Mouse (Mus musculus): ENCODE measurements around the gene Cma1. TPM values are rescaled to one million over a fixed set of nuclear protein-coding genes. Genes with fewer than 3 reads are reported as not detected.

Gene Cma1
- polyA plus RNA-seq, 1 experiment from 2014 or later, result 233 TPM

DNA sequence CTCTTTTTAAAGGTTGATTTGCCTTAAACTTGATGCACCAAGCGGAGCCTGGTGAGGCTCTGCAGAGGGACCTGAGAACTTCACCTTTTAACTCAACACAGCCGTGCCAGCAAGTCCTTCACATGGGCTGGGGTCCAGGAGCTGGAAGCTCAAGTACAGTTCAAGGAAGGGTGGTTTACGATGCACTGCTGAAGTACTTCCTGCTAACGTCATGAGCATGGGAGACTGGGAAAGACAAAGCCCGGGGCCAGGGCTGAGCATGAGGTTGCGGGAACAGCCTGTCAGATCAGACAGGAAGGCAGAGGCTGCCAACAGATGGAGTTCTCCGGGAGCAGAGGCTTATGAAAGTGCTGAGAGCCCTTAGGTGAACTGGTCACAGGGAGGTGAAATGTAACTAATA is 10.9 kb downstream of the Cma1 start:
- DNase-seq (ENCODE audit: low spot score) (peak; percentile 53), ATAC-seq (ENCODE audit: low read depth) (peak; percentile 71; the same call in 1 of the 2 replicates)
- H3K9ac ChIP-seq (ENCODE audit: low read depth, low read length), result no peak overlapping the region
- no peak overlapping the region for H3K4me2 ChIP-seq (ENCODE audit: low read depth, low read length)
- no peaks in the 10 kb centered on the region for H3K9me3 ChIP-seq (ENCODE audit: control insufficient read depth, low read length)
- H3K27ac ChIP-seq (replicated peaks; ENCODE audit: low read depth, low read length), result no peak overlapping the region
- 23% methylated on average over 7 of the region's 7 CpGs for whole genome bisulfite sequencing
- no peaks in the 10 kb centered on the region for H3K27me3 ChIP-seq (replicated peaks; ENCODE audit: control insufficient read depth, insufficient read depth, low read length)
- H3K4me1 ChIP-seq (ENCODE audit: control insufficient read depth, insufficient read depth, low read length), result no peaks in the 10 kb centered on the region
- H3K36me3 ChIP-seq (ENCODE audit: control insufficient read depth, insufficient read depth, low read length), result no peaks in the 10 kb centered on the region
- H3K4me3 ChIP-seq (ENCODE audit: low read depth, low read length), result no peak overlapping the region

DNA sequence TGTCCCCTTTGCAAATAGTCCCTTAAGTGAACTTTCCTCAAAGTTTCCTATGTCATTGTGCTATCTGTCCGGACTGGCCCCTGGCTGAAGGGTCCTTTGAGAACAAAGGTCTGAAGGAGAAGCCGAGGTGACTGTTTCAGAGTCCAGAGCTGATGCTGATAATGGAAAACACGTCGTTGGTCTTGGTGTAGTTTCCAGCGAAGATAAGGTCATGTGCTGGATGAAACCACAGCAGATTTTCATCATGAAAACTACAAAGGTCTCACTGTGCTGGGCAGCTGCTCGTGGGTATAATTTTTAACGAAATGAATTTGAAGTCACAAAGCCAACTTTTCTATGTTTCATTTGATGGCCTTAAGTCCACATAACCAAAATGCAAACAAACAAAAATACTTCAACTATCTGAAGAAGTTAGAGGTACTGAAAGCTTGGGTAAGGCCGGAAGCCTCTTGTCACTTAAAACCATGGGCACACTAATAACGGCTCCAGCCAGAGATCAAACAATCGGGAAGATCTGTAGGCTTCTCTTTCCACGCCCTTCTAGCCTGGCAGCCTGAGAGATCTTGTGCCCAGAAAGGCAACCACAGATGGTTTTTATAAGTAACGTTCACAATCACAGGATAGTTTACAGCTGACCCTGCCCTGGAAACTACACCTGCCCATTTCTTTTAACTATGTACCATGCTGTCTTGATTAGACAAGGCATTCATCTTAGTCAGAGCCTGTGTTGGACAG is 15.0 kb downstream of the Cma1 start:
- ATAC-seq (ENCODE audit: low read depth) (no peak), DNase-seq (ENCODE audit: low spot score) (no peak)
- 47% methylated on average over 12 of the region's 12 CpGs for WGBS
- Histone ChIP-seq H3K36me3 (ENCODE audit: control insufficient read depth, insufficient read depth, low read length) (no peaks in the 10 kb centered on the region), H3K4me1 (ENCODE audit: control insufficient read depth, insufficient read depth, low read length) (no peaks in the 10 kb centered on the region), H3K27ac (replicated peaks; ENCODE audit: low read depth, low read length) (no peak overlapping the region), H3K27me3 (replicated peaks; ENCODE audit: control insufficient read depth, insufficient read depth, low read length) (no peaks in the 10 kb centered on the region), H3K9me3 (ENCODE audit: control insufficient read depth, low read length) (no peaks in the 10 kb centered on the region), H3K9ac (ENCODE audit: low read depth, low read length) (no peak overlapping the region), H3K4me2 (ENCODE audit: low read depth, low read length) (no peak overlapping the region), H3K4me3 (ENCODE audit: low read depth, low read length) (no peak overlapping the region)

DNA sequence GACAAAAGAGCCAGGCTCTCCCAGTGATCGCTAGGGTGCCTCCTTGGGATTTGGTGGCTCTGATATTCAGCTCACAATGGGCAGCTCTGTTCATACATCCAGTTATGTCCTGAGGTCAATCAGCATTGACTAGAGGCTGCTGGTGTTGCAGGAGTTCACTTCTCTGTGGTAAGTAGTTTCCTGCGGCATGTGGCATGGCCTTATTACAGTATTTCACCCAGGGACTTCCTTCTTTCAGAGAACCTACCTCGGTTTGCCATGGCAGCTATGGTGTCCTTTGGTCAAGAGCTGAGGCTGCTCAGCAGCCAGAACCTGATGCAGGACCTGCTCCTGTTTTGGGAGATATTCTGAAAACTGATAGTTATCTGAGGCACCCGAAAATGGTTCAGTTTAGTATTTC is 17.6 kb downstream of the Cma1 start:
- Histone ChIP-seq H3K9ac (ENCODE audit: low read depth, low read length) (no peak overlapping the region), H3K9me3 (ENCODE audit: control insufficient read depth, low read length) (no peaks in the 10 kb centered on the region), H3K27ac (replicated peaks; ENCODE audit: low read depth, low read length) (no peak overlapping the region), H3K4me1 (ENCODE audit: control insufficient read depth, insufficient read depth, low read length) (no peaks in the 10 kb centered on the region), H3K27me3 (replicated peaks; ENCODE audit: control insufficient read depth, insufficient read depth, low read length) (no peaks in the 10 kb centered on the region), H3K4me2 (ENCODE audit: low read depth, low read length) (no peak overlapping the region), H3K36me3 (ENCODE audit: control insufficient read depth, insufficient read depth, low read length) (no peaks in the 10 kb centered on the region), H3K4me3 (ENCODE audit: low read depth, low read length) (no peak overlapping the region)
- DNase-seq (ENCODE audit: low spot score), result no peak
- ATAC-seq (ENCODE audit: low read depth), result no peak
- 74% methylated on average over 4 of the region's 4 CpGs for WGBS

DNA sequence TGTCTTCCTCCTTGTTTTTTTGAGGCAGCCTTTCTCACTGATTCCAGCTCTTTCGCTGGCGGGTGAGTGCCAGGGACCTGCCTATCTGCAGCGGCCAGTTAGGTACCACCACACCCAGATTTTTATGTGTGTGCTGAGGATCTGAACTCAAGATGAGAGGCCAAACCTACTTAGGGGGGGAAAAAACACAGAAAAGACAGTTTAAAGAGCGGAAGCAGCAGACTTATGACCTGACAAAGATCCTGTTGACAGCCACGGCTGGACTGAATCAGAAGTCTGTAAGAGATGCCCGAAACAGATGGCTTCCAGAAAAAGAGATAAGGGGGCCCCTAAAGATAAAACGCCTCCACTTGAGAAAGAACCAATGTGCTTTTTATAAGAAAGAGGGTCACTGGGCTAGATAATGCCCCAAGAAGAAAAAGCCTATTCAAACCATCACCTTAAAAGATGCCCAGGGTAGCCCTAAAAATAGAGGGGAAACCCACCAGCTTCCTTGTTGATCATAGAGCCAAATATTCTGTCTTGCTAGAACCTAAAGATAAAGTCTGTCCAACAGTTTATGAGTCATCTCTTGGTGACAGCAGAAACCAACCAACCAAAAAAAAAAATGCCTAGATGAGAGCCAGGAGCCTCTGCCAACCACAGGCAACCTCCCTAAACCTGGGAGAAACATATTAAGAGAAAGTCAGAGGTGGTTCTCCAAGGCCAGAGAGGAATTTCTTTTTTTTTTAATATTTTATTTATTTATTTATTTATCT is 21.8 kb downstream of the Cma1 start:
- DNase-seq (ENCODE audit: low spot score) (no peak), ATAC-seq (ENCODE audit: low read depth) (no peak)
- WGBS, result 59% methylated on average over 7 of the region's 7 CpGs
- H3K27ac ChIP-seq (replicated peaks; ENCODE audit: low read depth, low read length), result no peak overlapping the region
- H3K27me3 ChIP-seq (replicated peaks; ENCODE audit: control insufficient read depth, insufficient read depth, low read length), result no peaks in the 10 kb centered on the region
- H3K4me1 ChIP-seq (ENCODE audit: control insufficient read depth, insufficient read depth, low read length), result no peaks in the 10 kb centered on the region
- H3K9me3 ChIP-seq (ENCODE audit: control insufficient read depth, low read length), result no peaks in the 10 kb centered on the region
- H3K4me3 ChIP-seq (ENCODE audit: low read depth, low read length), result no peak overlapping the region
- H3K36me3 ChIP-seq (ENCODE audit: control insufficient read depth, insufficient read depth, low read length), result no peaks in the 10 kb centered on the region
- no peak overlapping the region for H3K4me2 ChIP-seq (ENCODE audit: low read depth, low read length)
- H3K9ac ChIP-seq (ENCODE audit: low read depth, low read length), result no peak overlapping the region

DNA sequence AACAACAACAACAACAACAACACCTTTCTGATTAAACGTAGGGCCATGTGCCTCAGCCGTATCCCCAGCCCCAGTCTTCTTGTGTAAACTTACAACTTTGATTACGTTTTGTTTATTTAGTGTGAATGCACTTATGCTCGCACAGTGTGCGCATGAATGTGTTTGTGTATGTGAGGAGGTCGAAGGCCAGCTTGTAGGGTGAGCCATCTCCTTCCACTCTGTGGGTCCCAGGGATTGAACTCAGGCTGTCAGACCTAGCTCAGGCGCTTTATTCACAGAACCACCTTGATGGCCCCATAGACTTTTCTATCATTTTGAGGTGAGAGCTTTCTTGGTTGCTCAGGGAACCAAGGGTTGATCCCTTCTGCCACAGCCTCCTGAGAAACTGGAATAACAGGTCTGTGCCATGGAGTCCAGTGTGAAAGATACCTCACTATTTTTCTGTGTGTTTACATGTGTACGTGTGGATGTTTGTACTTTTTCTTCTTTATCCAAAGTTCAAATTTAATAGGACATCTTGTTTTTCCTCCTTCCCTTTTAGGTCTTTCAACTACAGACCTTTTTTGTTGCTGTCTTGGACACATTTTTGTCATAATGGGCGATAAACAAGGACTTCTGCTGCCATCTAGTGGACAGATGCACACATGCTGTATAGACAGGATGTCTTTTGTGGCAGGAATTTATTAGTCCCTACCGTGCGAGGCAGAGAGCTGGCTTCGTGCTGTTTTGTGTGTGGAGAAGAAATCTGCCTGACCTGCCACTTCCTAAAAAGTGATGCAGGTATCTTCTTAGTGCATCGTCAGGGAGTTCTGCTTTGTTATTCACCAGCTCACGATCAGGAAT is 26.0 kb downstream of the Cma1 start:
- Histone ChIP-seq H3K4me2 (ENCODE audit: low read depth, low read length) (peak overlapping the region; percentile 41), H3K9ac (ENCODE audit: low read depth, low read length) (no peak overlapping the region; the same call in 1 of the 2 replicates), H3K27ac (replicated peaks; ENCODE audit: low read depth, low read length) (no peak overlapping the region; the same call in 1 of the 2 replicates), H3K36me3 (ENCODE audit: control insufficient read depth, insufficient read depth, low read length) (no peaks in the 10 kb centered on the region), H3K4me1 (ENCODE audit: control insufficient read depth, insufficient read depth, low read length) (no peaks in the 10 kb centered on the region), H3K4me3 (ENCODE audit: low read depth, low read length) (no peak overlapping the region), H3K27me3 (replicated peaks; ENCODE audit: control insufficient read depth, insufficient read depth, low read length) (no peaks in the 10 kb centered on the region), H3K9me3 (ENCODE audit: control insufficient read depth, low read length) (no peaks in the 10 kb centered on the region)
- 35% methylated on average over 14 of the region's 14 CpGs for WGBS
- peak; percentile 96 for DNase-seq (ENCODE audit: low spot score)
- peak; percentile 90 for ATAC-seq (ENCODE audit: low read depth)

DNA sequence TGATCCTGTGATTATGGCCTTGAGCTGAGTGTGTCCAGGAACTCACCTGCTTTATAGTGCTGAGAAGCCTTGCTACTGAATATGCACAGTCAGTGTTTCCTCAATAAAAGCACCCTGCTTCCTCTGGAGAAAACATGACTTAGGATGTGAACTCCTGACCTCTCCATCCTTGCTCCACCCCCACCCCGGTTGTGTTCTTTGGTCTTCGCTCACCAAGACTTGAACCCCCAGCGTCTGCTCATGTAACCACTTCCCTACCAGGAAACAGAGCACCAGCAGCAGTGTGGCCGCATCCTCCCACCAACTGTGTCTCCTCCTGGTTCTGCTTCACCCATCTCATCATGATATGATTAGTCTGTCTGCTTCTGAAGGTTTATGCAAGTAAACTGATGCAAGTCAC is 31.1 kb downstream of the Cma1 start:
- Histone ChIP-seq H3K36me3 (ENCODE audit: control insufficient read depth, insufficient read depth, low read length) (no peaks in the 10 kb centered on the region), H3K27ac (replicated peaks; ENCODE audit: low read depth, low read length) (no peak overlapping the region), H3K4me3 (ENCODE audit: low read depth, low read length) (no peak overlapping the region), H3K27me3 (replicated peaks; ENCODE audit: control insufficient read depth, insufficient read depth, low read length) (no peaks in the 10 kb centered on the region), H3K9ac (ENCODE audit: low read depth, low read length) (no peak overlapping the region), H3K4me1 (ENCODE audit: control insufficient read depth, insufficient read depth, low read length) (no peaks in the 10 kb centered on the region), H3K9me3 (ENCODE audit: control insufficient read depth, low read length) (no peaks in the 10 kb centered on the region), H3K4me2 (ENCODE audit: low read depth, low read length) (no peak overlapping the region)
- 33% methylated on average over 4 of the region's 4 CpGs for WGBS
- DNase-seq (ENCODE audit: low spot score) (no peak), ATAC-seq (ENCODE audit: low read depth) (no peak)

DNA sequence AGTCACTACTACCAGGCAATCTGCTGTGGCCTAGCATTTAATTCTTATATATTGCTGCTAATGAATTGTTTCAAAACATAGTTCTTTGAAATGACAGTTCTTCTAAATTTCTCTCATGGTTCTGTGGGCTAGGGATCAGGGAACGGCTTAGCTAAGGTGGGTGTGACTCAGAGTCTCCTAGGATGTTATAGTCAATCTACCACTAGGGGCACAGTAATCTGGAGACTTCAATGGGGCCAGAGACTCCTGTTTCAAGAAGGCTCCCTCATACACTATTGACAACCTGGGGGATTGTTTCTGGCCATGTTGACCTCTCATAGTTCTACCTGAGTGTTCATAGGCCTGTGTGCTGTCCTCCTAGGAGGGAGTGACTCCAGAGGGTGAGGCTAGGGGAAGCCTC is 39.0 kb downstream of the Cma1 start:
- Histone ChIP-seq H3K36me3 (ENCODE audit: control insufficient read depth, insufficient read depth, low read length) (no peaks in the 10 kb centered on the region), H3K9me3 (ENCODE audit: control insufficient read depth, low read length) (no peaks in the 10 kb centered on the region), H3K4me1 (ENCODE audit: control insufficient read depth, insufficient read depth, low read length) (peaks cover 4% of the 10 kb centered on the region; the same call in 1 of the 2 replicates), H3K4me3 (ENCODE audit: low read depth, low read length) (no peak overlapping the region), H3K27me3 (replicated peaks; ENCODE audit: control insufficient read depth, insufficient read depth, low read length) (no peaks in the 10 kb centered on the region), H3K9ac (ENCODE audit: low read depth, low read length) (no peak overlapping the region), H3K4me2 (ENCODE audit: low read depth, low read length) (no peak overlapping the region), H3K27ac (replicated peaks; ENCODE audit: low read depth, low read length) (no peak overlapping the region)
- ATAC-seq (ENCODE audit: low read depth), result no peak
- WGBS, result 41% methylated on average over 1 of the region's 1 CpGs
- no peak for DNase-seq (ENCODE audit: low spot score)

DNA sequence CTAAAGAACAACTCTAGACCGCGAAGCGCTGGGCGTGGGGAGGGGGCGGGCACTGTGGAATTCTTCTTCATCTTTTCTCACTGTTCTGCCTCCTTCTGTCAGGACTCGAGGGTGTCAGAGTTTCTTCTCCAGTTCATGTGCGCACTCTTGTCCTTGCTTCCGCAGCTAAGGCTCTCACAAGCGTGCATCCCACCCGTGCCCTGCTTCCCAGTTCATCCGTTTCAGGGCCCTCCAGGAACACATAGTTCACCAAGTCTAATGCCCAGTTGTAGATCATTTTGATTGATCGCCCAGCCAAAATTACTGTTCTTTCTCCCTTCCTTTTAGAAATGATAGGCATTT is 44.1 kb downstream of the Cma1 start:
- no peaks in the 10 kb centered on the region for H3K27me3 ChIP-seq (replicated peaks; ENCODE audit: control insufficient read depth, insufficient read depth, low read length)

More for the DNA sequence above, 44.1 kb downstream of the Cma1 start:
- ATAC-seq (ENCODE audit: low read depth) (no peak; the same call in 1 of the 2 replicates), DNase-seq (ENCODE audit: low spot score) (no peak)
- Histone ChIP-seq H3K4me1 (ENCODE audit: control insufficient read depth, insufficient read depth, low read length) (peaks cover 5% of the 10 kb centered on the region; the same call in 1 of the 2 replicates), H3K9me3 (ENCODE audit: control insufficient read depth, low read length) (no peaks in the 10 kb centered on the region), H3K4me2 (ENCODE audit: low read depth, low read length) (peak overlapping the region; percentile 89), H3K36me3 (ENCODE audit: control insufficient read depth, insufficient read depth, low read length) (peaks cover 26% of the 10 kb centered on the region), H3K4me3 (ENCODE audit: low read depth, low read length) (peak overlapping the region; percentile 56), H3K9ac (ENCODE audit: low read depth, low read length) (peak overlapping the region; percentile 88), H3K27ac (replicated peaks; ENCODE audit: low read depth, low read length) (peak overlapping the region; percentile 77)
- 5% methylated on average over 12 of the region's 12 CpGs for WGBS
